Mouse (Mus musculus): ENCODE measurements at regions not wholly inside any gene's neighbourhood (a gene's known extent, or its start where the extent isn't known, plus 50 kb on each side); places are given as distances from the start of the nearest gene placed in this dataset.
A peak's percentile ranks its signal among the peaks of the same experiment; 100 is the strongest.

GRCm38 (mm10) chr16:15259474-15259873, 57.8 kb upstream of the Gm21897 start:
- Histone ChIP-seq H3K27ac (no peak overlapping the region; the same call in 1 of the 2 replicates), H3K4me2 (replicated peaks) (0 out of 2 replicates have a peak overlapping the region, but pooled peaks have one; percentile 9), H3K27me3 (no peaks in the 10 kb centered on the region), H3K9me3 (no peaks in the 10 kb centered on the region), H3K4me3 (no peak overlapping the region), H3K9ac (no peak overlapping the region), H3K36me3 (no peaks in the 10 kb centered on the region), H3K4me1 (peaks cover 26% of the 10 kb centered on the region)
- 25% methylated on average over 6 of the region's 6 CpGs for WGBS
- peak; percentile 66; the same call in 1 of the 2 replicates for ATAC-seq (ENCODE audit: low FRiP score, low read depth)

- Histone ChIP-seq H3K27ac (peak overlapping the region; percentile 28; the same call in 1 of the 2 replicates), H3K9me3 (no peaks in the 10 kb centered on the region), H3K4me3 (no peak overlapping the region), H3K4me1 (peaks cover 26% of the 10 kb centered on the region), H3K9ac (no peak overlapping the region), H3K4me2 (replicated peaks) (0 out of 2 replicates have a peak overlapping the region, but pooled peaks have one; percentile 9), H3K36me3 (no peaks in the 10 kb centered on the region), H3K27me3 (no peaks in the 10 kb centered on the region)
- 58% methylated on average over 4 of the region's 4 CpGs for WGBS
- ATAC-seq (ENCODE audit: low FRiP score, low read depth) = no peak
Observed at GRCm38 (mm10) chr16:15260069-15260468, 57.2 kb upstream of the Gm21897 start.
